Mouse (Mus musculus) C2C12 (cell line): ENCODE results near the gene Clec2e.
"Not testable (repeated sequence)": the region's sequence is repeated elsewhere in the genome, so short reads cannot be mapped to it uniquely, and the experiment has no call there.

Experiments used
- CEBPB ChIP-seq: IDR thresholded peaks from one replicate; pipeline ENCODE4 v1.6.1; 2011; ENCODE audit warnings: low read depth, mild to moderate bottlenecking, control low read depth, moderate library complexity
- CTCF ChIP-seq: IDR thresholded peaks from one replicate; pipeline ENCODE4 v1.5.1; 2011; ENCODE audit not compliant: control insufficient read depth, insufficient read depth, insufficient read length
- FOSL1 ChIP-seq: IDR thresholded peaks from one replicate; pipeline ENCODE4 v1.8.0; 2011; ENCODE audit warnings: mild to moderate bottlenecking, low read length; ENCODE audit not compliant: poor library complexity, insufficient read depth, severe bottlenecking
- MAX ChIP-seq: IDR thresholded peaks from one replicate; pipeline ENCODE4 v1.6.1; 2011; ENCODE audit warnings: mild to moderate bottlenecking, control low read depth
- MYOD1 ChIP-seq: IDR thresholded peaks from one replicate; pipeline ENCODE4 v1.6.1; 2011; ENCODE audit warnings: low read depth; ENCODE audit not compliant: control insufficient read depth, insufficient read length
- MYOG ChIP-seq: IDR thresholded peaks from one replicate; pipeline ENCODE4 v1.6.1; 2011; ENCODE audit not compliant: control insufficient read depth, insufficient read length; ENCODE audit errors: extremely low read depth
- USF1 ChIP-seq: IDR thresholded peaks from one replicate; pipeline ENCODE4 v1.6.1; 2011; ENCODE audit warnings: low read depth, mild to moderate bottlenecking, control low read depth, moderate library complexity

DNA sequence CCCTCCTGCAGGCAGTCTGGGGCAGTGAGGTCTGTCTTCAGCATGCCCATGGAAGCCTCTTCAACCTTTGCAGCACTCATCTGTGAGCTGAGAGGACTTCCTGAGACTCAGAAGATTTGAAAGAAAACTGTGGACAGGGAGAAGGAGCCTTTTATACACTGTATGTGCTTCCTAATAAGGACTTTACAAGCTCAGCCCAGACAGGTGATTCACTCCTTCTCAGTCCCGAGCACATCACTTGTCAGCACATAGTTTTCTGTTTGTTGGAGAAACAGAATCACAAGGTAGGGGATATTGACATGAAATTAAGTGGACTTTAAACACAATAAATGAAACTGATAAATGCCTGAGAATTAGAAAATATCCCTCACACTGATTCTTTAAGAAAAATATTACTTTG, at the start of gene Clec2e:
- TF ChIP-seq CTCF, USF1, MAX, CEBPB, MYOG, MYOD1, FOSL1: not testable (repeated sequence)
